Mouse (Mus musculus) kidney, postnatal 14 days (tissue): Measurements from ENCODE around the gene Myo9b.

Experiments
- DNase-seq: peaks from one replicate; pipeline ENCODE4 v3.0.0; 2022; ENCODE audit warnings: mixed read lengths

Gene Myo9b

GRCm38 (mm10) chr8:71392391-71392790 is 119.9 kb downstream of the Myo9b start:
- DNase-seq: no peak

GRCm38 (mm10) chr8:71392871-71393270 is 120.4 kb downstream of the Myo9b start:
- peak; percentile 66 for DNase-seq

GRCm38 (mm10) chr8:71394481-71394880 is 122.0 kb downstream of the Myo9b start:
- no peak for DNase-seq

- no peak for DNase-seq
These were observed 122.6 kb downstream of the Myo9b start for GRCm38 (mm10) chr8:71395071-71395470.

GRCm38 (mm10) chr8:71395629-71396028 is 123.1 kb downstream of the Myo9b start, which contains the start of gene Ushbp1:
Ushbp1 (minus strand) TSS chr8:71395802.
- peak; percentile 69 for DNase-seq

- DNase-seq: peak; percentile 97
These were observed 124.3 kb downstream of the Myo9b start, which contains the start of gene Babam1 for GRCm38 (mm10) chr8:71396639-71397305. Babam1 (plus strand) TSS chr8:71396861.

DNA sequence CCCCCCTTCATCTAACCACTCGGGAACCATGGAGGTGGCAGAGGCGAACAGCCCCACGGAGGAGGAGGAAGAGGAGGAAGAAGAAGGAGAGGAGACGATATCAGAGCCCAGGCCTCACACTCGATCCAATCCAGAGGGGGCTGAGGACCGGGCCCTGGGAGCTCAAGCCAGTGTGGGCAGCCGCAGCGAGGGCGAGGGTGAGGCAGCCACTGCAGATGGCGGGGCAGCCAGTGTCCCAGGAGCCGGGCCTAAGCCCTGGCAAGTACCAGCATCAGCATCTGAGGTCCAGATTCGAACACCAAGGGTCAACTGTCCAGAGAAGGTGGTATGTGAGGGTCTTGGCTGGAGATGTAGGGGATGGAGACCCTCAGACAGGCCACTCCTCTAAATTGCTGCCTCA is 125.2 kb downstream of the Myo9b start:
- no peak for DNase-seq

DNA sequence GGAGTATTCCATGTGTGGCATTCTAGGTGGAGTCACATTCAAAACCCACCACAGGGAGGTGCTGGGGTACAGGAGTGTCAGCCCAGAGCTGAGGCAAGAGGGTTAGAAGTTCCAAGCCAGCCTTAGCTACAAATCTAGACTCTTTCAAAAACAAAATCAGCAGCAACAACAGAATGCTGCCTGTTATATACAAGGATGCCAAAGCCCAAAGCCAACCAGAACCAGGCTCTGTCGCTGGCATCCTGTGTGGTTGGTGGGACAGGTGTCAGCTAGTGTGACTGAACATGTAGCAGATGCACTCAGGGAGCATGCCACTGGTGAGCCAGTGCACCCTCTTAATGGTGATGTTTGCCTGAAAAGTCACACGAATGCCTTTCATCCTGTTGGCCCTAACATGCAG is 128.3 kb downstream of the Myo9b start:
- DNase-seq: no peak

- no peak for DNase-seq
These were observed 128.9 kb downstream of the Myo9b start for GRCm38 (mm10) chr8:71401454-71401853.

- no peak for DNase-seq
These were observed 130.0 kb downstream of the Myo9b start for GRCm38 (mm10) chr8:71402446-71402964.

- no peak for DNase-seq
These were observed 130.8 kb downstream of the Myo9b start for GRCm38 (mm10) chr8:71403107-71403885.

DNA sequence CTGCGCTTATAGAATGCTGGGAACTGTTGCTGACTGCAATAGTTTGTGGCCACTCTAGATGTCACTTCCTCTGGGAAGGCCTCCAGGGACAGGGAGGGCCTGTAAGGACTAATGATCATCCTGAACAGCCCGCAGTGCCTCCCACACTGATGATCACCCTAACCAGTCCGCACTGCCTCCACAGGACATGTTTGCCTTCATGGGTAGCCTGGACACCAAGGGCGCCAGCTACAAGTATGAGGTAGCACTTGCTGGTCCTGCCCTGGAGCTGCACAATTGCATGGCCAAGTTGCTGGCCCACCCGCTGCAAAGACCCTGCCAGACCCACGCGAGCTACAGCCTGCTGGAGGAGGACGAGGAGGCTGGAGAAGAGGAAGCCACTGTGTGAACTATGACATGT is 131.5 kb downstream of the Myo9b start:
- DNase-seq: no peak

DNA sequence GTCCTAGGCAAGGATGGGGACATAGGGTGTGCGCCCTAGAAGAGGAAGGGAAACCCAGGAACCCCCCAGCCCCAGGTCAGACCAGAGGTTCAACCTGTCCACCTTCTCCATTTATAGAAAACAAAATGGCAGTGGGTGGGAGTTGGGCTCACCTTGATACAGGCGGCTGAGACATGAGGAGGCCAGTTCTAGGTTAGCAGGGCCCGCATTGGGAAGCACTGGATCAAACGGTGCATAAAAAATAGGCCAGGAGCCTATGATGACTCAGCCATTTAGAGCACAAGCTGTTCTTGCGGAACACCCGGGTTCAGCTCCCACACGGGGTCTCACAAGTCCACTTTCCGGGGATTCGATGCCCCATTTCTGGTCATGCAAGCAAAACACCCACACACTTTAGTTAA is 132.4 kb downstream of the Myo9b start:
- DNase-seq: peak; percentile 51

DNA sequence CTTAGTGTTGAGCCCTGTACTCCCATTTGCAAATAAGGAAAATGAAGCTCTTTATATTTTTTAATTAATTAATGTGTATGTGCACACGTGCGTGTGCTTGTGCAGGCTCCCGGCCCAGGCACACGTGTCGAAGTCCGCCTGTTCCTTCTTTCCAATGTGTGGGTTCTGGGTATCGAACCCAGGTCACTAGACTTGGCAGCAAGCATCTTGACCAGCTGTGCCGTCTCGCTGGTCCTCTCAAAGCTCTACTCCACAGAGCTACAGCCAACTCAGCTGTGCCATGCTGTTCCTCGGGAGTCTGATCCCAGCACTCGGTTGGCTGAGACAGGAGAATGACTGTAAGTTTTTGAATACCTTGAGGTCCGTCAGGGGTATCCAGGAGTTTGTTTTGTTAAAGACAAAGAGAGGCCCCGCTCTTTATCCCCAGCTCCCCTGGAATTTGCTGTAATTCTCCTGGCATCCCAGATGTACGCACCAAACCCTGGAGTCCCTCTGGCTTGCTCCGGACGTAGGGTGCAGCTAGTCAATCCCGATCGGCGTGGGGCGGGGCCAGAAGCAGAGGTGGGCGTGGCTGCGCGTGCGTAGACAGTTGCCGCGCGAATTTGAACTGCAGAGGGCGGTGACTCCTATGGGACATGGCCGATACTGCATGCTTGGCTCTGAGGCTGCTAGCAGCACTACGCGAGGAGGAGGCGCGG is 133.0 kb downstream of the Myo9b start, which contains the start of gene Ankle1:
TSS of gene Ankle1 (plus strand) at position 610 of the 698 bp plus-strand sequence.
- peak; percentile 97 for DNase-seq

GRCm38 (mm10) chr8:71406099-71407015 is 133.8 kb downstream of the Myo9b start:
- peak; percentile 82 for DNase-seq

- no peak for DNase-seq
These were observed 134.9 kb downstream of the Myo9b start for GRCm38 (mm10) chr8:71407441-71407840.

- no peak for DNase-seq
These were observed 135.7 kb downstream of the Myo9b start for GRCm38 (mm10) chr8:71408231-71408630.
